In the genomic region with DNA sequence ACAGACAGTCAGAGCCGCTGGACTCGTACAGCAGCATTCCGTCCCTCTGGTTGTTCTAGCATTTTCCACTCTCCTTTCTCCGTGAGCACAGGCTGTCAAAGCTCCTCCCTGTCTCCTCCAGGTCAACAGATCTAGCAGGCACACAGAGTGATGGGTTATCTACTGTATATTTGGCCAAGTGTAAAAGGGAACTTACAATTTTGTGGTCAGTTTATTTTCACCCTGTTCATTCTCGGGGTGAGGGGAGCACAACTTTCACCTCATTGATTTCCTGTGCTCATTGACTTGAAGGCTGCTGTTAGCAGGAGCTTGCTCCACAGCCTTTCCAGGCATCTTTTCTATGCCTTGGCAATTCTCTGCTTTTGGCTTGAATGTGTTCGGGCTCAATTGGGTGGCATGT, we compare ENCODE assay signal across 10 mouse cellular contexts.
"Had no signal": no experiment of that assay in that cellular context is flagged by ENCODE, and none has a peak within 500 bp of the region (broad histone marks: within the 10 kb centered on the region; RNA-seq: fewer than 3 reads in every experiment).

No protein-coding gene starts in this region.

- DNase-seq: kidney, adult 2 months; kidney, postnatal 14 days; left cerebral cortex, postnatal 4 days; lung, adult 2 months; lung, postnatal 4 days; right cerebral cortex, postnatal 14 days; thymus, postnatal 36 days had no signal

- ATAC-seq: intestine, embryonic 15.5 days; lung, postnatal 0 days; midbrain, embryonic 13.5 days had no signal
